Mouse (Mus musculus) brain, embryonic 14.5 days (tissue): ENCODE results near the gene Brip1.

ENCODE experiments used
- CTCF ChIP-seq: fragments of 200-500 bp; IDR thresholded peaks from 2 replicates; pipeline ENCODE4 v1.5.1; 2012; ENCODE audit warnings: inconsistent platforms, mild to moderate bottlenecking, moderate library complexity, borderline replicate concordance; ENCODE audit not compliant: insufficient read depth, insufficient read length; ENCODE audit errors: extremely low read depth
- POLR2A ChIP-seq: fragments of 200-500 bp; IDR thresholded peaks from 2 replicates; pipeline ENCODE4 v1.6.1; 2012; ENCODE audit warnings: mild to moderate bottlenecking, inconsistent platforms, borderline replicate concordance; ENCODE audit not compliant: poor library complexity, insufficient read depth, insufficient read length, severe bottlenecking; ENCODE audit errors: extremely low read depth

DNA sequence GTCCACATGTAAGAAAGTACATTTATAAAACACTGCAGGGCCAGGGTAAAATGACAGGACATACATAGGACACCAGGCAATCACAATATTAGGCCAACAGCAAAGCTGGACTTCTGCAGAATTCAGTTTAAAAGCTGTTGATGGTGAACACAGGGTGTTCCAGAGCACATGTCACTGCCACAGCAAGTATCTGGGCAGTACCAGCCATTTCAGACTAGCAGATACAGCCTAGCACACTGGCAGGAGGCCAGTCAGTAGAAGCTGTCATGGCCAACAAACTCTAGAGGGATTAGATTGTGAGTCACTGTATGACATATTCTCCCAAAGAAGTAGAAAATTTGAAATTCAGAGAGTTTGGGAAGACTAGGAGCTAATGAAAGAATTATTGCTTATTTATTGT lies 94.4 kb downstream of the Brip1 start:
- TF ChIP-seq POLR2A (no peak), CTCF (no peak)
